Mouse (Mus musculus) cerebellum, postnatal 25 days (tissue): ENCODE results near the gene Mfsd13b.

Experiments used
- DNase-seq, 2 experiments: peaks; one replicate each; pipeline ENCODE4 v3.0.0; 2021; ENCODE audit warnings: mixed read lengths in 2 of 2

Mfsd13b gene

GRCm38 (mm10) chr7:121045671-121046453, 63.6 kb downstream of the Mfsd13b start:
- no peak for DNase-seq

DNA sequence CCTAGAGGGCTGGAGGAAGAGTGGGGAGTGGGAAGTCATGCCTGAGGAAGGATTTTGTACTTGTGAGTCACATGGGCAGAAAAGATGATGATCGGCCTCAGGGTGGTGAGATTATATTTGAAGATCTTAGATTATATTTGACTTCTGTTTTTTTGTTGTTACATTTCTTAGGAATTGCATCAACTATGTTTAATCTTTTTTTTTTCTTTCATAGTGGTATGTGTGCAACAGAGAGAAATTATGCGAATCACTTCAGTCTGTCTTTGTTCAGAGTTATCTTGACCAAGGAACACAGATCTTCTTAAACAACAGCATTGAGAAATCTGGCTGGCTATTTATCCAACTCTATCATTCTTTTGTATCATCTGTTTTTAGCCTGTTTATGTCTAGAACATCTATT, 65.3 kb downstream of the Mfsd13b start:
- DNase-seq, result no peak

GRCm38 (mm10) chr7:121053071-121053470, 70.8 kb downstream of the Mfsd13b start:
- DNase-seq, result no peak

- DNase-seq, result no peak
Observed at GRCm38 (mm10) chr7:121059477-121060218, 77.3 kb downstream of the Mfsd13b start.

DNA sequence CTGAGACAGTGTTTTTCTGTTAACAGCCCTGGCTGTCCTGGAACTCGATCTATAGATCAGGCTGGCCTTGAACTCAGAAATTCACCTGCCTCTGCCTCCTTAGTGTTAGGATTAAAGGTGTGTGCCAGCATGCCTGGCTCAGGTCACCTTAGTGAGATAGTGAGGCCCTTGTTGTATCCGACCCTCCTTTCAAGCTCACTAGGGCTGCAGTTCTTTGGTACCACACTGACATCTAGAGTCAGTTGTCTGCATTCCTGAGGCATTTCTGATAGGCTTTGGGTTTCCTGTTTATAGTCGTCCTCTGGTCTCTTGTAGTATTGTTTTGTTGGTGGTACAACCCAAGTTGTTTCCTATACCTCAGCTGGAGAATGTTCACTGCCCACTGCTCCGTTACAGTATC, 82.0 kb downstream of the Mfsd13b start:
- no peak for DNase-seq
